Mouse (Mus musculus): Measurements from ENCODE around the gene Fndc3a.

Gene Fndc3a

GRCm38 (mm10) chr14:72555846-72556245 lies 154.0 kb downstream of the Fndc3a start:
- DNase-seq (ENCODE audit: extremely low read depth, low read depth, low spot score) = no peak

GRCm38 (mm10) chr14:72536392-72537017 lies 173.3 kb downstream of the Fndc3a start:
- no peak for DNase-seq (ENCODE audit: extremely low read depth, low read depth, low spot score)

GRCm38 (mm10) chr14:72533862-72534261 lies 175.9 kb downstream of the Fndc3a start:
- no peak for DNase-seq (ENCODE audit: extremely low read depth, low read depth, low spot score)

GRCm38 (mm10) chr14:72532028-72532917 lies 177.5 kb downstream of the Fndc3a start:
- DNase-seq (ENCODE audit: extremely low read depth, low read depth, low spot score) = no peak

- DNase-seq (ENCODE audit: extremely low read depth, low read depth, low spot score) = no peak
These were observed 182.7 kb downstream of the Fndc3a start for GRCm38 (mm10) chr14:72527126-72527525.

GRCm38 (mm10) chr14:72519561-72519960 lies 190.2 kb downstream of the Fndc3a start:
- DNase-seq (ENCODE audit: extremely low read depth, low read depth, low spot score) = no peak

- DNase-seq (ENCODE audit: extremely low read depth, low read depth, low spot score) = no peak
These were observed 191.0 kb downstream of the Fndc3a start for GRCm38 (mm10) chr14:72518786-72519185.

GRCm38 (mm10) chr14:72516376-72516775 lies 193.4 kb downstream of the Fndc3a start:
- DNase-seq (ENCODE audit: extremely low read depth, low read depth, low spot score) = no peak

GRCm38 (mm10) chr14:72506723-72507420 lies 202.9 kb downstream of the Fndc3a start:
- no peak for DNase-seq (ENCODE audit: extremely low read depth, low read depth, low spot score)

GRCm38 (mm10) chr14:72506018-72506722 lies 203.6 kb downstream of the Fndc3a start:
- DNase-seq (ENCODE audit: extremely low read depth, low read depth, low spot score) = no peak

GRCm38 (mm10) chr14:72504985-72505384 lies 204.8 kb downstream of the Fndc3a start:
- no peak for DNase-seq (ENCODE audit: extremely low read depth, low read depth, low spot score)

GRCm38 (mm10) chr14:72503241-72503640 lies 206.6 kb downstream of the Fndc3a start:
- no peak for DNase-seq (ENCODE audit: extremely low read depth, low read depth, low spot score)

GRCm38 (mm10) chr14:72493775-72494174 lies 216.0 kb downstream of the Fndc3a start:
- DNase-seq (ENCODE audit: extremely low read depth, low read depth, low spot score) = no peak

- DNase-seq (ENCODE audit: extremely low read depth, low read depth, low spot score) = no peak
These were observed 218.1 kb downstream of the Fndc3a start, which contains the start of gene Gm9195 for GRCm38 (mm10) chr14:72491738-72492137. Gm9195 (minus strand) TSS chr14:72491838.

GRCm38 (mm10) chr14:72490367-72490766 lies 219.4 kb downstream of the Fndc3a start:
- no peak for DNase-seq (ENCODE audit: extremely low read depth, low read depth, low spot score)
